ENCODE assay signal across 10 mouse cellular contexts in the genomic region with DNA sequence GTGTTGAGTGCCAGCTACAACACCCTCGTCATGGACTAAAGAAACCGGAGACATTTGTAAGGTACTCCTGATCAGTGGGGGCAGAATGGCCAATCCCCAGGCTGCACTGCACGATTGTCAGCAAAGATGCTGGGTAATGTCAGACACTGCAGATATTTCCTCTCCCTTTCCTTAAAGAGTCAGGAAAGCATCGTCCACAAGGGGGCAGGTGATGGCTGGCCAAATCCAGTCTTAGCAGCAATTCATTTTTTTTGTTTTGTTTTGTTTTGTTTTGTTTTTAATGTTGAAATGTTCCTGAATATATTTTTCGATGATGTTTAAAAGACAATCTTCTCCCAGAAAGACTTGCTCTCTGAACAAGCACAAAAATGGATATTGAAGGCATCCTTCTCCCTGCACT. TPM values are rescaled to one million over a fixed set of nuclear protein-coding genes. Genes with fewer than 3 reads are reported as not detected.
DNase-seq lines count a peak whose midpoint lies in the region; ATAC-seq lines count a peak whose summit lies in the region.
"Had no signal": no experiment of that assay in that cellular context is flagged by ENCODE, and none has a peak within 500 bp of the region (broad histone marks: within the 10 kb centered on the region; RNA-seq: fewer than 3 reads in every experiment).

No protein-coding gene starts in this region.

- H3K9ac ChIP-seq in forebrain, embryonic 12.5 days: no peak overlapping the region

- H3K4me1 ChIP-seq in forebrain, embryonic 12.5 days: peaks cover 12% of the 10 kb centered on the region

- peak; percentile 24; the same call in 1 of the 2 replicates for ATAC-seq in megakaryocyte progenitor cell, adult 5-6 weeks (replicated peaks; ENCODE audit: poor library complexity)
- no peak for ATAC-seq in forebrain, embryonic 12.5 days (ENCODE audit: low FRiP score)

- H3K4me3 ChIP-seq in forebrain, embryonic 12.5 days (replicated peaks): no peak overlapping the region

- H3K27ac ChIP-seq in forebrain, embryonic 12.5 days: no peak overlapping the region

- peak; percentile 51 to 73 for DNase-seq in cerebellum, postnatal 14 days
- DNase-seq in cerebellum, adult 8-10 months: no peak
- peak; percentile 39 for DNase-seq in left cerebral cortex, postnatal 4 days
- no peak for DNase-seq in left cerebral cortex, postnatal 10 days (ENCODE audit: extremely low spot score in 1 of 2, low spot score in 2 of 2)
- DNase-seq in NIH3T3 (ENCODE audit: low read depth): peak; percentile 73
- DNase-seq in layer of hippocampus, adult 9-11 months: no peak
- DNase-seq: heart, adult 11 months had no signal

- no peaks in the 10 kb centered on the region for H3K9me3 ChIP-seq in forebrain, embryonic 12.5 days
- H3K9me3 ChIP-seq: G1E had no signal

- H3K36me3 ChIP-seq in forebrain, embryonic 12.5 days (replicated peaks): no peaks in the 10 kb centered on the region
- H3K36me3 ChIP-seq: G1E had no signal

- H3K27me3 ChIP-seq in forebrain, embryonic 12.5 days: no peaks in the 10 kb centered on the region

- intact Hi-C loops in left cerebral cortex, postnatal 4 days (cut with DNase I): no loop called here
- intact Hi-C loops in left cerebral cortex, postnatal 10 days (cut with DNase I): loop anchor here (10.0 kb wide), 1 partner anchor 263 kb away; no protein-coding TSS in a partner anchor

- H3K4me2 ChIP-seq in forebrain, embryonic 12.5 days: no peak overlapping the region

- 53% methylated on average over 5 of the region's 5 CpGs for WGBS in forebrain, embryonic 12.5 days

RNA-seq across cellular contexts. Expression of a gene that starts 15.9 kb away (rescaled TPM):
- total RNA-seq in left cerebral cortex, postnatal 4 days (2021): 100 to 1,000 TPM; 265 to 267 TPM
- total RNA-seq in left cerebral cortex, postnatal 10 days (2021): 100 to 1,000 TPM; 328 to 349 TPM
- total RNA-seq in megakaryocyte progenitor cell, adult 5-6 weeks (2015): 1,266 and 1,295 TPM in 2 replicates
- 902 and 1,027 TPM in 2 replicates for total RNA-seq in megakaryocyte progenitor cell, adult 5-6 weeks (2017)
- 694 and 710 TPM in 2 replicates for polyA plus RNA-seq in forebrain, embryonic 12.5 days (2016; fragmentation: Nextera tagmentation; extraction: Ambion mirVana)

Comparison
In these comparisons a context has a peak if more than half of its experiments do, and no peak if none do; other contexts are left out.
1. DNase-seq: peak in cerebellum, postnatal 14 days (2 of 2), left cerebral cortex, postnatal 4 days (single experiment) and NIH3T3 (single experiment); none in cerebellum, adult 8-10 months (single experiment), left cerebral cortex, postnatal 10 days (0 of 2) and layer of hippocampus, adult 9-11 months (single experiment).